Mouse (Mus musculus): ENCODE results near the gene Pemt.
A peak's percentile ranks its signal among the peaks of the same experiment; 100 is the strongest.

The Pemt gene

GRCm38 (mm10) chr11:60057987-60058386 is 11.7 kb upstream of the Pemt start:
- DNase-seq (ENCODE audit: low read depth, low spot score), result no peak

DNA sequence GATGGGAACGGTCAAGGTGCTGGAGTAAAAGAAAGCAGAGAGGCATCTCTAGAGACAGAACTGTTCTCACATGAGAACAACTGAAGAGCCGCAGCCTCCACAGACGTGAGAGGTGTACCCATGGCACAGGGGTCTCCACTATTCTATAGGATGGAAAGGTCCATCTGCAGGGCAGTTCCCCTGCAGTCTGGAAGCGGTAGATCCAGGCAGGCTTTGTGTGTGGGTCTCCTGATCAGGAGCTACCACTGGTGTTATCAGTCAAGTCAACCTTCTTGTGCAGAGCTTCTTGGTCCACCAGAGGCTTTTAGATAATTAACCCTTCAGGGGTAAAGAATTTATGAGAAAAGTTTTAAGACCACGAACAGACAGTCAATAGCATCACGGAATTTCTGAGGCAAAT is 10.2 kb upstream of the Pemt start:
- DNase-seq (ENCODE audit: low read depth, low spot score), result no peak

- no peak for DNase-seq (ENCODE audit: low read depth, low spot score)
These were observed 2.6 kb upstream of the Pemt start for GRCm38 (mm10) chr11:60048841-60049240.

DNA sequence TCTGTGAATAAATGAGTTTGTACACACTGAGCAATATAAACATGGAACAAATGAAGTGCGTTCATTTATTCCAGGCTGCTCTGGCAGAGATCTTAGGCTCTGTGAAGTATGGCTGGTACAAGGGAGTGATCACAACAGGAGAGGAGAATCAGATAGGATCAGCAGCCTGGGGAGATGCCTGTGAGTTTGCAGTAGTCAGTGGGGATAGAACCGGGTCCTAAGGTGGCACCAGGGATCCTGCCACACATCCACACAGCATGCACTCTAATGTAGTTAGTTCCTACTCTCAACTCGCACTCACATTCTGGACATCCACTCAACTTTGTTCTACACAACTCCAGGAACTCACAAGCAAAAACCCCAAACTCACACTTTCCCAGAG is 622 bp downstream of the Pemt start:
- DNase-seq (ENCODE audit: low read depth, low spot score), result no peak

DNA sequence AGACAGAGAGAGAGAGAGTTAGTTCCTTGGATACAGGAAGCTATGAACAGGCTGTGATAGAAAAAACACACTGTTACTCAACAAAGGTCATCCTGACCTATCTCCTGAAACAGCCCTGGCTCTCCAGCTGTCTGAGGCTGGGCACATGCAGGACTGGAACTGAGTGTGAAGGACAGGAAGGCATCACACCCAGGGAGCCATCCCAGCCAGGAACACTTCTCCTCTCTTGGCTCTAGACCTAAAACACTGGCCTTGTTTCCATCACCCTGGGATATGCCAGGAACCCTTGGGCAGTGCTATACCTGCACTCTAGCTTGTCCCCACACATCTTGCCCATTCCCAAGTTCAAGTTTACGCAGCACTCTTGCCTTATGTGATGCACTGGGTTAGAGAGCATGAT is 1.5 kb downstream of the Pemt start:
- DNase-seq (ENCODE audit: low read depth, low spot score), result no peak

DNA sequence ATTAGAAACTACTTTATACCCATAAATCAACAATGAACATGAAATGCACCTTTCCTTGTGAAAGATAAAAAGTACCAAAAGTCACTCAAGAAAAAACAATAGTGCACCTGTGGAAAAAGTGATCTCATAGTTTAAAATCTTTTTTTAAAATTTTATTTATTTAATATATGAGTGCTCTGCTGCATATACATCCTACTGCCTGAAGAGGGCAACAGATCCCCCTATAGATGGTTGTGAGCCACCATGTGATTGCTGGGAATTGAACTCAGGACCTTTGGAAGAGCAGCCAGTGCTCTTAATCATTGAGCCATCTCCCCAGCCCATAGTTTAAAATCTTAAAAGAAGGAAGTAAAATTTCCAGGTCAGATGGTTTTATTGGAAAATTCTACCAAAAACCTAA is 4.0 kb downstream of the Pemt start:
- no peak for DNase-seq (ENCODE audit: low read depth, low spot score)

- no peak for DNase-seq (ENCODE audit: low read depth, low spot score)
These were observed 9.6 kb downstream of the Pemt start for GRCm38 (mm10) chr11:60036537-60037220.

DNA sequence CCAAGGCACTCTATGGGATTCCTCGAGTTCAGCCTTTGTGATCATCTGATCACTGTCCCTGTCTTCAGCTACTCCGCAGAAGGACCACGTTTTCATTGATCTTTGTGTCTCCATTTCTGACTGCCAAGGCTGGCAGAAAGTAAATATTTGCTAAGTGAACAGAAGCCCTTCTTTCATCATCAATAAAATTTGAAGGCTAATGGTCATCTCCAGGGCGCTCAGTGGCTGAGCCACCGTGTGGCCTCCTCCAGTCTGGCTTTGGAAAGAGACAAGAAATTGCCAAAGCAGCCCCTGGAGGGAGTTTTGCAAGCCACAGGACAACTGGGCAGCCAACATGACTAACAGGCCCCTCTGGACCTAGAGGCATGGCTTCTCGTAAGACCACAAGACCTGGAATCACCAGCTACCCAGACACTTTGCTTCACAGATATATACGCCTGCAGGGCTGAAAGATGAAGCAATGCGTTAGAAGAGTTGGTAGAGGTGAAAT is 11.3 kb downstream of the Pemt start:
- DNase-seq (ENCODE audit: low read depth, low spot score), result no peak

DNA sequence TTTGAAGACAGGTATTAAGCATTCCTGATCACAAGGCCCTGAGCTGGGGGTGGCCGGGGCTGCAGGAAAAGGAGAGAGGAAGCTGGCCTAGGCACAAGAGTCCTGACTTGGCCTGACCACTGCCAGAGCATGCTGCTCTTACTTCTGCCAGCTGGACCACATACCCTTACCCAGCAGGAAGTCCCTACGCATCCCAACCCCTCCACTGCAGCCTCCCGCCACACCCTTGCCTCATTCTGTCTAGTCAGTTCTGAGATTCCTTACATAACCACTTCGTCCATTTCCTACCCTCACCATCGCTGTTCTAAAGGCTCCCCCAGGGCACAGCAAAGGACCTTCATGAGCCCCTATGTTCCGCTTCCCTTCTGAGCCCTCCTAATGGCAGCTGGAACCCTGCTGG is 12.0 kb downstream of the Pemt start:
- DNase-seq (ENCODE audit: low read depth, low spot score), result no peak

GRCm38 (mm10) chr11:60032586-60033430 is 13.5 kb downstream of the Pemt start:
- DNase-seq (ENCODE audit: low read depth, low spot score), result no peak

DNA sequence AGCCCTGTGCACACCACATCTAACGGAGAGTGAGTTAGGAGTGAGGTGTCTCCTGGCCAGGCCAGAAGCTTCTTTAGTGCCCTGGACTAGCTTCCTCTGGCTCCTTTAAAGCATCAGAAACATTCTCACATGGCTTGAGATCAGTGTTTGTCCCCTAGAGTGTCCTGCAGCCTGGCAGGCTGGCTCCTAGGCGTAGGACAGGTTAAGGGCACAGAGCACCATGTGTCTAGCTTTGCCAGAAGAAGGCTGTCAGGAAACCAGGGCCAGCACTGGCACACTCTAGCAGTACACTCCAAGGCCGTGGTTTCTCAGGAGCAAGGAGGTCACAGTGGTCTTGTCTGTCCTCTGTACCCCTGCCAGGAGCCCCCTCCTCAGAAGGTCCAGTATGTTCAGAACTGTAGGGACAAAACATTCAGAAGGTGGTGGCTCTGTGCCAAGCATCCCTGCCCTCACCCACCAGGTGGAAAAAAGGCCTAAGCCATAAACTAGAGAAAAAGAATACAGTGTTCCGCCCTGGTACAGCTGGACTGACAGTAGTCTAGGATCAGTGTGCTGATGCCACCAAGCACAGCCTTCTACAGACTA is 15.4 kb downstream of the Pemt start:
- no peak for DNase-seq (ENCODE audit: low read depth, low spot score)

DNA sequence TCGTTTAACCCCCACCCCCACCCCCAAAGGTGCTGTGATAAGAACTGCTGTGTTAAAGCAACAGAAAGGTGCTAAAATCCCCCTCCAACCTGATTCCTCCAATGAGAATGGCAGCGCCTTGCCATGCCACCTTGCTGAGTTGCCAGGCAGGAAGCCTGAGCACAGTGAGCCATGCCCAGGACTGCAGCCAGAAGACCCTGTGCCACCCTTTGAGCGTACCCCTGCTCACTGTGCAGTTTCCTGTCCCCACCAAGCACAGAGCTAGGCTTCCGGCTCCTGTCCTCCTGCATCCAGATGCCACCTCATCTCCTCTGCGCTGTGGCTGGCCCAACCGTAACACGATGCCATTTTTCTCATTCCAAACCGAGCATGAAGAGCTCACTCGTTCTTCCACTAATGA is 16.3 kb downstream of the Pemt start:
- DNase-seq (ENCODE audit: low read depth, low spot score), result no peak

- no peak for DNase-seq (ENCODE audit: low read depth, low spot score)
These were observed 18.1 kb downstream of the Pemt start for GRCm38 (mm10) chr11:60027913-60028875.

GRCm38 (mm10) chr11:60027272-60027671 is 19.0 kb downstream of the Pemt start:
- peak; percentile 74 for DNase-seq (ENCODE audit: low read depth, low spot score)

DNA sequence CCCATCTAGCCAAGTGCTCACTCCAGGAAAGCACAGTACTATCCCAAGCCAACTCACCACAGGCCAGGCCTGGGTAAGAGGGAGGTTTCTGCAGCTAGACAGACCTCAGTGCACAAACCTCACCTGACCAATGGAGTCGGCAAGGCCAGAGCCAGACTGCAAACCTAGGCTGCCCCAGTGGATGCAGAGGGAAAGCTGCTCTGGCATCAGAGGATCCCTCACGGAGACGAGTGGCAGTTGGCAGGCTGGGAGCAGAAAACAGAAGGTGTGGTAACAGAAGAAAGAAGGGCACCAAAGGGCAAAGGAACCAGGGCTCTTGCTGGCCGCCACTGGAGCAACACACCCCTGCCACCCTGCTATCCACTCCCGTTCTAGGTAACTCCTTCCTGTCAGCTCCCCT is 20.1 kb downstream of the Pemt start:
- no peak for DNase-seq (ENCODE audit: low read depth, low spot score)

DNA sequence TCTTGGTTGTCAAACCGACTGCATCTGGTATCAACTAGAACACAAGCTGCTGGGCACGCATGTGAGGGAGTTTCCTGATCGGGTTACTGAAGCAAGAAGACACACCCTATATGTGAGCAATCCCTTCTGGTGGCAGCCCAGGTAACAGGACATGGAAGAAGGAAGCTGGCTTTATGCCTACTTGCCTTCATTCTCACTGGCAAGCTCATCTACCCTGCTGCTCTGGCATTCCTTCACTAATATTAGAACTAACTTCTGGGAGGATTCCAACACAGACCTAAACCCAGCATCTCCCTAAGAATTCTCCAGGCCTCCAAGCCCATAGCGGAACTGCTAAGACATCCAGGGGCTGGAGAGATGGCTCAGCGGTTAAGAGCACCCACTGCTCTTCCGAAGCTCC is 25.1 kb downstream of the Pemt start:
- DNase-seq (ENCODE audit: low read depth, low spot score), result no peak

GRCm38 (mm10) chr11:60016726-60017125 is 29.6 kb downstream of the Pemt start:
- peak; percentile 18 for DNase-seq (ENCODE audit: low read depth, low spot score)

DNA sequence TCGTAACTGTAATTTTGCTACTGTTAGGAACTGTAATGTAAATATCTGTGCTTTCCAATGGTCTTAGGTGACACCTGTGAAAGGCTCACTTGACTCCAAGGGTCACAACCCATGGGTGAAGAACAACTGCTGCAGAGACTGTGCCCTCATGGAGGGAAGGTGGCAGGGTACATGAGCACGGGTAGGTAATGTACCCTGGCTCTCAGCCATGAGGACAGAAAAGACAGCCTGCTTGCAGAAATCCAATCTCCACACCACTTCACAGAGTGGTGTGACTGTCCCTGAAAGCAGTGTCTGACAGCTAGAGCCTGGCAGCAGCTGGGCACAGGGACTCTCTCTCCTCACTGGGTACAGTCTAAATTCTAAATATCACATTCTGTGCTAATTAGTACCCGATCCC is 34.8 kb downstream of the Pemt start:
- no peak for DNase-seq (ENCODE audit: low read depth, low spot score)

GRCm38 (mm10) chr11:60009451-60009850 is 36.8 kb downstream of the Pemt start:
- DNase-seq (ENCODE audit: low read depth, low spot score), result no peak

DNA sequence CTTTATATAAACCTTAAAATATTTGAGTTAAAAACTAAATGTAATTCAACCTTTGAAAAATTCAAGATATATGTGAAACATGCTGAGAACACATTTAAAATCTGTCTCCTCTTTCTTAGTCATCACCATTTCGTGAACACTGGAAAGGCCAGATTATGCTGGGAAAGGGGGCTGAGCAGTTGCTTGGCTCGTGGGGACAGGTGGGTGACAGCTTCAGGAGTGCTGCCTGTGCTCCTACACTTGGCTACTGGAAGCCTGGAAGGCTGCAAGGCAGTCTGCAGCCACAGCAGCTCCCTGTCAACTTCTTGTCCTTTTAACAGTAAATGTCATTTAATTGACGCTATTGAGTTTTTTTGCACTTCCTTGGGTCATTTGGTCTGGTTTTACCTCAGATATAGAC is 40.4 kb downstream of the Pemt start:
- DNase-seq (ENCODE audit: low read depth, low spot score), result no peak

DNA sequence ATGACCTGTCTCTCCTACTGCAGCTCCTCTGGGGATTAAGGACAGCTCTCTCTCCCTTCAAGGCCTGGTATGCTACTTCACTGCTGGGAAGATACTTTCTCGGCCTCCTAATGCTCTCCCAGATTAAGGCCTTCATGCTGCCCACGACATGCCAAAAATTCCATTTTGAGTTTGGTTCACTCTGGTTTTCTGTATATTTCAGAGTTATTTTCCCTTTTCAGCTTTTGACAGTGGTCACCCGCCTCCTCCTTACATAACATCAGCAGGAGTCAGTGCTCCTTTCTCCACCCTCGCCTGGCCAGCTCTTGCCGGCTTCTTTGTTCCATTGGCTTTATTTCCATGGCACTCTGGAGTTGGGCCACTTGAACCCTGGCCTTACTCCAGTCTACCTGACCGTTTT is 41.6 kb downstream of the Pemt start:
- DNase-seq (ENCODE audit: low read depth, low spot score), result no peak

DNA sequence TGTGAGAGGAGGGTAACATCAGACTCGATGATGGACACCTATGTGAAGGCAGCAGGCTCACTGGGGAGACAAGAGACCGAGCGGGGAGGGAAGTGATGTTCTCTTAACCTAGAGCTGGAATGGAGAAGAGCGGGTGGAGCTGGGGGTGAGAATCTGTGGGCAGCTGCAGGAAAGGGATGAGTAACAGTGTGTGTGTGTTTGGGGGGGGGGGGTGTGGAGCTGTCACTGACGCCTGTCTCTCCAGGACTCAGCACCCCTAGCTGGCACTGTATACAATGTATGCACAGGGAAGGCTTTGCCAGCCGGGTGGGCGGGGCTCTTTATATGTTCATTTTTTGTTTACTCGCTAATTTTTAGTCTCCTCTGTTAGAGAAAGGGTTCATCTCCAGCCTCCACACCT is 42.5 kb downstream of the Pemt start:
- DNase-seq (ENCODE audit: low read depth, low spot score), result no peak

All from ES-CJ7 (cell line).